Mouse (Mus musculus): ENCODE results near the gene Nfib.

GRCm38 (mm10) chr4:82489939-82490338 lies 215.6 kb downstream of the Nfib start:
- no peak for TF ChIP-seq CTCF (IDR thresholded peaks at IDR 0.05)
- no peak for TF ChIP-seq EP300 (IDR thresholded peaks at IDR 0.05)

Measured in lung, postnatal 0 days (tissue).